Mouse (Mus musculus) megakaryocyte, embryonic 14.5 days (primary cell): ENCODE results near the gene Rasd1.

Experiments
- FLI1 ChIP-seq: IDR thresholded peaks from 2 replicates; pipeline ENCODE4 v1.6.1; 2012; ENCODE audit warnings: low read length, inconsistent platforms, mixed read lengths
- GATA1 ChIP-seq: IDR thresholded peaks from 3 replicates; pipeline ENCODE4 v1.6.1; 2012; ENCODE audit warnings: mixed read lengths, low read length, inconsistent platforms, borderline replicate concordance

DNA sequence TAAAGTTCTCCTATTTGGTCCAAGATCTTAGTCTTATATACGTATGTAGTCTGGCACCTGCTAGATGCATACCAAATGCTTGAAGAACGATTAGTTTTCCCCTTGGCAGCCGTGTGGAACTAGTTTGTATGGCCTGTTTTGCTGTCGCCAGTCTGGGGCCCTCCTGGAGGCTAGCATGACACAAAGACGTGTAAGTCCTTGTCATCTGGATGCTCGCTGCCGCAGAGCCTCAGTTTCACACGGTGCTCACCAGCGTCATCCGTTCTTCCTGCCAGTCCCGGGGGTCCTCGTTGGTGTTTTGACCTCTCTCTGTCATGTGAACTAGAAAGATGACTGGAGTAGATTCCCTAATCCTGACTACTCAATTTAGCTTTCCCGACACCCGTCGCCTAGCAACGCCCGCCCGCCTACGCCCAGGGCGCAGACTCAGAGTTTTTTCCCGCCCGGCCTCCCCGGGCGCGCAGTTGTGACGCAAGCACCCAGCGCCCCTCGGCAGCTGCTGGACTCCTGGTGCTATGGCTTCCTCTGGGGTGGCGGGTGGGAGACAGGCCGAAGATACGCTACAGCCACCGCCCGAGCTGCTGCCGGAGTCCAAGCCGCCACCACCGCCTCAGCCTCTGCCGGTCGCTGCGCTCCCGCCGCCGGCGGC, 16.9 kb downstream of the Rasd1 start, which contains the start of gene Med9:
- TF ChIP-seq GATA1 (no peak), FLI1 (no peak)
